Mouse (Mus musculus) heart, postnatal 4 days (tissue): ENCODE measurements around the gene Fat4. TPM values are rescaled to one million over a fixed set of nuclear protein-coding genes. Genes with fewer than 3 reads are reported as not detected.

Experiments used
- DNase-seq: peaks from one replicate; pipeline ENCODE4 v3.0.0; 2021
- total RNA-seq, 2 experiments: library from RNA; stranded (reverse); gene quantifications; 2 replicates each; pipeline ENCODE4 v1.2.3; 2021

The Fat4 gene
- total RNA-seq, 2 experiments from 2014 or later, result 19.5 to 20.4 TPM

DNA sequence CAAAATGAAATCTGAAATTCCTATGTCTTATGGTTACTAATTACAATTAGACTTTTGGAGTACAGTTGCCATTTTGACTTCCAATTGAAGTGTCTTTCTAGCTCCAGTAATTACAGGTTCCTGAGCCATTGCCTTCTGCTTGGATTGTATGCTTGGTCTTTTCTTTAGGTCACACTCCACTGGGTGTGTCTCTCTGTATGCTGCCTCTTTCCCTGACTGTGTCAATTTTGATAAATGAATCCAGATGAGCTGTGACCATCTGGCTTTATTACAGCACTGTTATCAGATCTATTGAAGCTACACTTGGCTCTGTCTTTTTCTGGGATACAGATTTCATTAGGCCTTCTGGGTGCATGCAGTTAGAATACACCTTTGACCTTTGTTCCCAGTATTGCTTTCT is 80.7 kb downstream of the Fat4 start:
- DNase-seq, result no peak

DNA sequence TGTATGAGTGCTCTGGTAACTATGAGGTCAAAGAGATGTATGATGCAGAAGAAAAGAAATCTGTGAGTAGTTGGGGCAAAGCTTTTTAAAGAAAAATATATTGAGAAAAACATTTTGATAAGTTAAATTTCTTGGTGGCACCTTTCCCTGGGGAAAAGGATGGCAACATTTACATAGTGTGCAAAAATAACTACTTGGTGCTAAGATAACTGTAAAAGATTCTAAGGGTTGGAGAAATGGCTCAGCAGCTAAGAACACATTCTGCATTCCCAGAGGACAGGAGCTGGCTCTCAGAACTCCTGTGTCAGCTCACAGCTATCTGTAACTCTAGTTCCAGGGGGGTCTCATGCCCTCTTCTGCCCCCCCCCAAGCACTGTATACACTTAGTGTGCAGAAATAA is 99.6 kb downstream of the Fat4 start:
- DNase-seq, result no peak

DNA sequence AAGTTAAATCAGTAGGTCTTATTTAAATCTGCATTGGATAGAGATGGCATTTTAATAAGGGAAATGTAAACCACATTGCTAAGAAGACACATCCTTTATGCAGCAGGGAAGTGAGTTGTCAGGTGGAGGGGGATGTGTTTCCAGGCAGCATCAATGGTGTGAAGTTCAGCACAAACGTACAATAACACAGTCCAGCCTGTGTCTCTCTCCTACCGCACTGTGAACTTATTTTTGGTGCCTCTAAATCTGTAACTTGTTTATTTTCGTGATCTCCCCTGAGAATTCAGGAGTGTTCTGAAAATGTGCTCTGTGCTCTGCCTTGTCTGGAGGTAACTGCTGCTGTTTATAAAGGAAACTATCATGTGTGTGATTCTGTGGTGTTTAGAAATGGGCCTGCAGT is 102.4 kb downstream of the Fat4 start:
- DNase-seq, result no peak

DNA sequence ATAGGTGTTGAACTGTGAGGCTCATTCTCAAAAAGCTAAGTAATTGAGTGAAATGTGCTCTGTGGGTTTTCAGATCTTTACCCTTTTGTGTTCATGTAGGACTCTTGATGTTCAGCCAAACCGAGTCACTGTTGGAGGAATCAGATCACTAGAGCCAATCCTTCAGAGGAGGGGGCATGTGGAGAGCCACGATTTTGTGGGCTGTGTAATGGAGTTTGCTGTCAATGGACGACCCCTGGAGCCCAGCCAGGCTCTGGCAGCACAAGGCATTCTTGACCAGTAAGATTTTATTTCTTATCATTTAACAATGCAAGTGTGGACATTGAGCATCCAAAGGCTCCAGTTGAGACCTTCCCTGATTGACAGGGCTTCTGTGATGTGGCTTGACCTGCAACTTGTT is 113.3 kb downstream of the Fat4 start:
- DNase-seq, result no peak

DNA sequence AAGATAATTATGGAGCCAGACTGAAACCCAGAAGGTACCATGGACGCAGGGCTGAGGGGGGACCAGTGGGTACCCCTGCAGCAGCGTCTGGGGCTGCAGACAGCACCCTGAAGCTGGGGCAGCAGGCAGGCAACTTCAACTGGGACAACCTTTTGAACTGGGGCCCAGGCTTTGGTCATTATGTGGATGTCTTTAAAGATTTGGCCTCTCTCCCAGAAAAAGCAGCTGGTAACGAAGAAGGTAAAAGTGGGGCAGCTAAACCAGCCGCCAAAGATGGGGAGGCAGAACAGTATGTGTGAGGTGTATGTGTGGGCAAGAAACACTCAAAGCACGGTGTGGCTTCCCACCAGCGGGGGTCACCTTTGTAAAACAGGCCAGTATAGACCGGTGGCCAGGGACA is 123.8 kb downstream of the Fat4 start:
- no peak for DNase-seq

DNA sequence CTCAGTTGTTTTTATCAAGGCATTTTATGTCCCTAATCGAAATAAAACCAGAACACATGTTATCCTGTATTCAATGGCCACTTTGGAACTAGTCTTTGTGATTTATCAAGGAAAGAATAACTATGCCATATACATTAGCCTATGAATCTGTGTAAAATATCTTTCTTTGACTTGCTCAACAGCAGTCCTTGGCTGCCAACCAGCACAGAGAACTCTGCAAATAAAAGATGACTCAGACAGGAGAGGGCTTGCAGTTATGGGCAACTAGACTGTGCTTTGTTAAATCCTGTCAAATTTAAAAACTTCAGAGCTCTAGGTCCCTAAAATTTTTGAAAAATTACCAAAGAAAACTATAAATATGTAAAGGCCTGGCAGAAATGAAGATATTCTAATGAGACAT is 130.9 kb downstream of the Fat4 start:
- DNase-seq, result no peak

DNA sequence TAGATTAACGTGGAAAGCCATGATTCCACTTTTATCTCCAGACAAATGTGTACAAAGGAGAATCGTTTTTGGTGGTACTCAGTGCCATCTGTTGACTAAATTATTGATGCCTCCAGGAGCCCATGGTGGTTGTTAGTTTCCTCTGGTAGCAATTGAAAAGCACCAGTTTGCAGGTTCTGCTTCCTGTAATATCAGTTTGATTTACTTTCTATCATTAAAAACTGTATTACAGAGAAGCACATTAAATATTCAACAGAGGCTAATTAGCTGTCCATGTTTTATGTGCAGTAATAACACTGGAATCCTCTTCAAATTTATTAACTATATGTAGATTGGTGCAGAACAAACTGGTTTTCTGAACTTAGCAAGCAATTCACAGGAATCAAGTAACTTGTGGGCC is 149.4 kb downstream of the Fat4 start:
- no peak for DNase-seq

DNA sequence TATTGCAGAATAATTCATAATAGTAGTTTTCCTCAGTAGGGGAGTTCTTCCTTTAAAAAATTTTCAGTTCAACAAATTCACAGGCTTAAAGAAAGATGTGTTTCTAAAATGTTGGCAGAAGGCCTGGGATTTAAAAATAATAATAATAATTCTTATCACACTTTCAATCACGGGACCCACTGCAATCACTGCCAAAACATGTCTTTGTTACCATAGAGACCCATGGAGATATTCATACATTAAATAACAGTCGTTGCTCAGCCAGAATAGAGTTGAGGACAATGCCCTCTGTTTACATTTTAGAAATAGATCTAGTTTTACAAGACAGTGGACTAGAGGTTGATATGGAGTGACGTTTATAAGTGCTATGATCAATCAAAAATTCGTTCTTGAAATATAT is 159.7 kb downstream of the Fat4 start:
- no peak for DNase-seq

DNA sequence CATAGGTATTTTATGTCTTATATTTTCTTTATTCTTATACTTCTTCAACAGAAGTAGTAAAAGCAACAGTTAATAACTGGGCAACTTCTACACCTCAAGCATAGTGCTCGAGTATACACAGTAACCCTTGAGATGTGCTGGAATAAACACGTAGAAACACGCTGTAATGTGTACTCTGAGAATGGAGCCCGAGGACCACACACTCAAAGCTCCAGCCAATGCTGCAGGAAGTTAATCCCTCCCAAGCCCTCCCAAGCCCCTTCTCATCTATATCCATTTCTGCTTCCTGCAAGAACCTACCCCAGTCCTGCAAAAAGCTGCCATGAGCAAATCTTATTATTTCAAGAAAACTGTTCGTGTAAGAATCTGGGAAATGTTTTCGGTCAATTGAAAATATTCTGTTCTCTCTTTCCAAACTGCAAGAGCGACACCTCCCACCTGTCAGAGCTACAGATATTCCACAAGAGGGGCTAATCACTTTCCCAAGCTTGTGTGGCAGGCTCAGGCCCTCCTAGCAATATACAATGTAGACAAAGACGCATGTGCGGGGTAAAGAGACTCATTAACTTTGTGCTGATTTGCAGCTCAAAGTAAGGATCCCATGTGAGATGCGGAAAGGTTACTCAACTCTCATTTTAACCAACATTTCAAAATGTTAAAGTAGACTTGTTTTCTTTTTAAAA is 161.0 kb downstream of the Fat4 start:
- no peak for DNase-seq

DNA sequence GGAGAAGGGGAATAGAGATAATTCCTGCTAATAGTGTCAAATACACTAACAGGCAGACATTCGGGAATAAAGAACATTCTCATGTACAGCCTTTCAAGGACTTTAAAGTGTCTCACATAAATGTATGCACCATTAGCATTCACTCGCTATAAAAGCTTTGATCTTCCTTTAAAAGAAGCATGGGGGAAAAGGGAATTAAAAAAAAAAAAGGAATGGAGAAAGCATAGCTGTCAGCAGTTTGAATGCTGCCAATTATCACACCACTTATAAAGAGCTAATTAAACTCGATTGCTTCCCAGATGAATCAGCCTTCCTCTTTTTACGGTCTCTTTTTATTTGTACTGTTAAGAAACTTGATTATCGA is 161.5 kb downstream of the Fat4 start:
- no peak for DNase-seq

DNA sequence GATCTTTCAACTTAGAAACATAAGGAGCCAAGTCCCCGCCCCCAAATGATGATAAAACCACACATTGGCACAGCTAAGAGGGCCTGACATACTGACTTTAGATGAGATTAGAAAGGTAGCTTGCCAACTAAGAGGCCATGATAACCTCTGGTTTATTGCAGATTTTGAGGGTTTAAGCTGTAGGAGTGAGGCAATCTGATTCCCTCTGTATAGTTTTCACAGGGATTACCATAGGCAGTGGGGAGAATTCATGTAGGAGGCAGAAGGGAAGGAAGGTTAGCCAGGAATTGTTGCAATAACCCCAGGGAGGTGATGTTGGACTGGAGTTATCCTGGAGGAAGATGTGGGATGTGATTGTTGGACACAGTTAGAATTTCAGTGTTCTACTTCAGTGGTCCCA is 163.4 kb downstream of the Fat4 start:
- no peak for DNase-seq

DNA sequence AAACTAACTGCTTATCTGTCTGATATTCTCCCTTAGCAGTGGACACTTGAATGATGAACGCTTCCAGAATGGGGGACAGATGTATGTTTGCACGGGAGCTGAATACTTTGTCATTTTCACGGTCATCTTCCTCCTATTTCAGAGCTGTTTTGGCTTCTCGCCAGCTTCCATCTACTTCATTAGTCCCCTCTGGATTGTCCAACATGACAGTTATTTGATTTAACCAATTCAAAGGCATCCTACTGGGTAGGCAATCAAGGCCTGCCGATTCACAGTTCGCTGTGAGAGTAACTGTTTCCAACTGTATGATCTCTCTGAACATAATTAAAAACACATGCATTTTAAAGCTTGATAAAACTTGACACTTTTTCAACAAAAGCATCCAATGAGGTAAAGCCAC is 166.3 kb downstream of the Fat4 start:
- DNase-seq, result no peak
